Mouse (Mus musculus) forebrain, embryonic 14.5 days (tissue): Measurements from ENCODE around the gene Npc1l1. TPM values are rescaled to one million over a fixed set of nuclear protein-coding genes. Genes with fewer than 3 reads are reported as not detected.

Source experiments
- ATAC-seq: fragments of 200-750 bp; cut with Nextera tagmentation; 2 replicates; pipeline ENCODE4 v1.8.0; 2017; ENCODE audit warnings: mild to moderate bottlenecking, moderate library complexity
- DNase-seq: peaks from one replicate; pipeline ENCODE4 v3.0.0-alpha.2; 2015; ENCODE audit warnings: low spot score
- H3K27ac ChIP-seq: fragments of 300-500 bp; sonication (generic); 2 replicates; pipeline ENCODE4 v1.5.1; 2014; ENCODE audit warnings: low read depth, mild to moderate bottlenecking, control low read depth, low read length, moderate library complexity
- H3K27me3 ChIP-seq: fragments of 300-500 bp; sonication (generic); replicated peaks from 2 replicates; pipeline ENCODE4 v1.6.1; 2014; ENCODE audit warnings: low read length, control low read depth, mixed read lengths; ENCODE audit not compliant: control insufficient read depth, insufficient read depth
- H3K36me3 ChIP-seq: fragments of 300-500 bp; sonication (generic); 2 replicates; pipeline ENCODE4 v1.6.1; 2014; ENCODE audit warnings: low read length, control low read depth; ENCODE audit not compliant: control insufficient read depth, insufficient read depth
- H3K4me1 ChIP-seq: fragments of 300-500 bp; sonication (generic); 2 replicates; pipeline ENCODE4 v1.6.1; 2014; ENCODE audit warnings: antibody characterized with exemption, low read length, control low read depth; ENCODE audit not compliant: control insufficient read depth, insufficient read depth
- H3K4me2 ChIP-seq: fragments of 300-500 bp; sonication (generic); 2 replicates; pipeline ENCODE4 v1.6.1; 2014; ENCODE audit warnings: mild to moderate bottlenecking, control low read depth, low read length
- H3K4me3 ChIP-seq: fragments of 300-500 bp; sonication (generic); 2 replicates; pipeline ENCODE4 v1.5.1; 2014; ENCODE audit warnings: low read depth, low read length, control low read depth
- H3K9ac ChIP-seq: fragments of 300-500 bp; sonication (generic); 2 replicates; pipeline ENCODE4 v1.6.1; 2014; ENCODE audit warnings: mild to moderate bottlenecking, low read length, control low read depth, moderate library complexity
- H3K9me3 ChIP-seq: fragments of 300-500 bp; sonication (generic); replicated peaks from 2 replicates; pipeline ENCODE4 v1.6.1; 2016; ENCODE audit warnings: low read length, control low read depth, mixed read lengths; ENCODE audit not compliant: control insufficient read depth
- WGBS: fragments of 180-500 bp; shearing (Covaris S2); extraction: QIAGEN DNeasy Blood & Tissue Kit; methylation state at CpG from one replicate; pipeline ENCODE4 v1.1.7; 2014; 5-methylcytosine and 5-hydroxymethylcytosine counted together
- polyA plus RNA-seq: library from polyadenylated mRNA; unstranded; fragments of >200 nt; fragmentation: Nextera tagmentation; extraction: Ambion mirVana; gene quantifications from 2 replicates; pipeline ENCODE4 v1.2.1, GENCODE M21; 2014

Gene Npc1l1
- polyA plus RNA-seq, 1 experiment from 2014 or later, result 0.05 TPM

GRCm38 (mm10) chr11:6177781-6178420 is 52.0 kb downstream of the Npc1l1 start:
- ATAC-seq, result no peak
- no peak overlapping the region for H3K9ac ChIP-seq
- no peak overlapping the region for H3K27ac ChIP-seq
- no peaks in the 10 kb centered on the region for H3K36me3 ChIP-seq
- WGBS, result 65% methylated on average over 8 of the region's 8 CpGs
- no peaks in the 10 kb centered on the region for H3K9me3 ChIP-seq
- no peak overlapping the region for H3K4me3 ChIP-seq
- peaks cover 14% of the 10 kb centered on the region for H3K4me1 ChIP-seq
- DNase-seq, result no peak
- no peaks in the 10 kb centered on the region for H3K27me3 ChIP-seq
- no peak overlapping the region for H3K4me2 ChIP-seq

GRCm38 (mm10) chr11:6175506-6175905 is 54.4 kb downstream of the Npc1l1 start:
- Histone ChIP-seq H3K4me1 (peaks cover 12% of the 10 kb centered on the region), H3K9me3 (no peaks in the 10 kb centered on the region), H3K9ac (no peak overlapping the region), H3K27ac (no peak overlapping the region), H3K27me3 (no peaks in the 10 kb centered on the region), H3K4me3 (no peak overlapping the region), H3K4me2 (no peak overlapping the region), H3K36me3 (no peaks in the 10 kb centered on the region)
- ATAC-seq (no peak), DNase-seq (no peak)
- 83% methylated on average over 1 of the region's 1 CpGs for WGBS

- H3K27ac ChIP-seq, result no peak overlapping the region
- ATAC-seq (no peak), DNase-seq (no peak)
- H3K36me3 ChIP-seq, result no peaks in the 10 kb centered on the region
- WGBS, result 91% methylated on average over 7 of the region's 7 CpGs
- peaks cover 12% of the 10 kb centered on the region for H3K4me1 ChIP-seq
- no peak overlapping the region for H3K9ac ChIP-seq
- H3K4me3 ChIP-seq, result no peak overlapping the region
- no peaks in the 10 kb centered on the region for H3K27me3 ChIP-seq
- no peaks in the 10 kb centered on the region for H3K9me3 ChIP-seq
- H3K4me2 ChIP-seq, result no peak overlapping the region
These were observed 55.2 kb downstream of the Npc1l1 start for GRCm38 (mm10) chr11:6174719-6175118.

GRCm38 (mm10) chr11:6169041-6169663 is 60.8 kb downstream of the Npc1l1 start:
- 92% methylated on average over 2 of the region's 2 CpGs for WGBS

GRCm38 (mm10) chr11:6166351-6166750 is 63.6 kb downstream of the Npc1l1 start:
- Histone ChIP-seq H3K27ac (no peak overlapping the region), H3K4me2 (no peak overlapping the region), H3K4me1 (no peaks in the 10 kb centered on the region), H3K9me3 (no peaks in the 10 kb centered on the region), H3K36me3 (no peaks in the 10 kb centered on the region), H3K9ac (no peak overlapping the region), H3K27me3 (no peaks in the 10 kb centered on the region), H3K4me3 (no peak overlapping the region)
- DNase-seq (no peak), ATAC-seq (no peak)
- 80% methylated on average over 12 of the region's 12 CpGs for WGBS

More at GRCm38 (mm10) chr11:6169041-6169663, 60.8 kb downstream of the Npc1l1 start:
- Histone ChIP-seq H3K27me3 (no peaks in the 10 kb centered on the region), H3K4me3 (no peak overlapping the region), H3K9ac (no peak overlapping the region), H3K36me3 (no peaks in the 10 kb centered on the region), H3K9me3 (no peaks in the 10 kb centered on the region), H3K4me2 (no peak overlapping the region), H3K27ac (no peak overlapping the region), H3K4me1 (no peaks in the 10 kb centered on the region)
- ATAC-seq, result no peak
- no peak for DNase-seq

GRCm38 (mm10) chr11:6165391-6166081 is 64.4 kb downstream of the Npc1l1 start:
- no peaks in the 10 kb centered on the region for H3K27me3 ChIP-seq
- H3K4me2 ChIP-seq, result no peak overlapping the region
- WGBS, result 96% methylated on average over 7 of the region's 7 CpGs
- H3K27ac ChIP-seq, result no peak overlapping the region
- ATAC-seq (no peak), DNase-seq (no peak)
- no peak overlapping the region for H3K9ac ChIP-seq
- H3K4me1 ChIP-seq, result no peaks in the 10 kb centered on the region
- H3K36me3 ChIP-seq, result no peaks in the 10 kb centered on the region
- H3K4me3 ChIP-seq, result no peak overlapping the region
- H3K9me3 ChIP-seq, result no peaks in the 10 kb centered on the region

GRCm38 (mm10) chr11:6164781-6165180 is 65.2 kb downstream of the Npc1l1 start:
- Histone ChIP-seq H3K36me3 (no peaks in the 10 kb centered on the region), H3K27me3 (no peaks in the 10 kb centered on the region), H3K9me3 (no peaks in the 10 kb centered on the region), H3K9ac (no peak overlapping the region), H3K27ac (no peak overlapping the region), H3K4me3 (no peak overlapping the region), H3K4me1 (no peaks in the 10 kb centered on the region), H3K4me2 (no peak overlapping the region)
- ATAC-seq (no peak), DNase-seq (no peak)
- 94% methylated on average over 7 of the region's 7 CpGs for WGBS

GRCm38 (mm10) chr11:6163706-6164105 is 66.2 kb downstream of the Npc1l1 start:
- WGBS, result 94% methylated on average over 12 of the region's 12 CpGs
- H3K4me2 ChIP-seq, result no peak overlapping the region
- no peaks in the 10 kb centered on the region for H3K4me1 ChIP-seq
- no peak overlapping the region for H3K9ac ChIP-seq
- H3K9me3 ChIP-seq, result no peaks in the 10 kb centered on the region
- ATAC-seq (no peak), DNase-seq (no peak)
- no peaks in the 10 kb centered on the region for H3K27me3 ChIP-seq
- no peak overlapping the region for H3K27ac ChIP-seq
- no peak overlapping the region for H3K4me3 ChIP-seq
- H3K36me3 ChIP-seq, result no peaks in the 10 kb centered on the region

GRCm38 (mm10) chr11:6163062-6163461 is 66.9 kb downstream of the Npc1l1 start:
- Histone ChIP-seq H3K4me1 (no peaks in the 10 kb centered on the region), H3K4me2 (no peak overlapping the region), H3K27ac (no peak overlapping the region), H3K9ac (no peak overlapping the region), H3K36me3 (no peaks in the 10 kb centered on the region), H3K9me3 (no peaks in the 10 kb centered on the region), H3K4me3 (no peak overlapping the region), H3K27me3 (no peaks in the 10 kb centered on the region)
- 98% methylated on average over 3 of the region's 3 CpGs for WGBS
- no peak for ATAC-seq
- no peak for DNase-seq
